Mouse (Mus musculus) left cerebral cortex, postnatal 36 days (tissue): ENCODE data around the gene Hipk3. TPM values are rescaled to one million over a fixed set of nuclear protein-coding genes. Genes with fewer than 3 reads are reported as not detected.

Experiments
- DNase-seq, 2 experiments: peaks; one replicate each; pipeline ENCODE4 v3.0.0; 2021 to 2022; ENCODE audit warnings: low spot score in 2 of 2, mixed read lengths in 1 of 2
- intact Hi-C: fragments of 180-260 bp; cut with DNase I; formaldehyde crosslinking; loops from one replicate; pipeline ENCODE4 v1.15.1; 2025
- total RNA-seq, 2 experiments: library from RNA; stranded (reverse); gene quantifications; 2 replicates each; pipeline ENCODE4 v1.2.3; 2021

Gene Hipk3
- total RNA-seq, 2 experiments from 2014 or later, result 88.0 to 94.2 TPM

DNA sequence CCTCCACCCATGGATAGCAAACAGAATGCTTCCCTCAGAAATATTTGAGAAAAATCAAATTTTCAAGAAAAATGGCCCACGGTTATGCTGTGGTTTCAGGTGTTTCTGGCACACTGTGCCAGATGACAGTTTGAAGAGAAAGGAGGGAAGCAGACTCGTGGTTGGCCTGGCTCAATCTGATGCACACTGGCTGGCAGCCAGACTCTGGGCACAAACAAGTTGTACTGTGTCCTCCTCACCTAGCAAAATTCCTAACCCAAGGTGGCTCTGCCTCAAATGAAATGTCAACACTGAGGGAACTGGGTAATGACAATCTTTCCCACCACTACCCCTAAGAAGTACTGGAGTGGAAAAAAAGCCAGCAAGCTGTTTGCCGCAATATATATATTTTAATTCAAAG is 68.1 kb downstream of the Hipk3 start:
- intact Hi-C loops, result loop anchor here (10.0 kb wide), 1 partner anchor 391 kb away; no protein-coding TSS in a partner anchor
- no peak for DNase-seq

DNA sequence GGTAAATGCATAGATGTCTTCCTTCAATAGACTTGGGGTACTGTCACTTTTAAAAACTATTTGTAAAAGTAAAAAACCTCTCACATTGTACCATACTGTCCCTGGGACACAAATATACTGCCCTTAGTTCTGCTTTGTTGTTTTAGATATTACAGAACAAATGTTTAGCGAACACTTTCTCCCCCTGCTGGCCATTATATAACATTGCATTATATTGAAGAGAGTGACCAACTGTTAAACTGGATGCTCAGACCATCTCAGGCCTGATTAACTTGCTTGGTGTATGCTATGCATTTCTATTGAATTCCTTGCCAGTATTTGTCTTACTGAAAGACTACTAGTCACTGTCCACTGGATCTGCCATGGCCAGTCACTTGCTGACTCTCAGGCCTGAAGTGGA is 72.0 kb downstream of the Hipk3 start:
- DNase-seq, result no peak
- intact Hi-C loops, result loop anchor here (2.0 to 10.0 kb wide), 2 partner anchors 287 to 387 kb away; no protein-coding TSS in a partner anchor

DNA sequence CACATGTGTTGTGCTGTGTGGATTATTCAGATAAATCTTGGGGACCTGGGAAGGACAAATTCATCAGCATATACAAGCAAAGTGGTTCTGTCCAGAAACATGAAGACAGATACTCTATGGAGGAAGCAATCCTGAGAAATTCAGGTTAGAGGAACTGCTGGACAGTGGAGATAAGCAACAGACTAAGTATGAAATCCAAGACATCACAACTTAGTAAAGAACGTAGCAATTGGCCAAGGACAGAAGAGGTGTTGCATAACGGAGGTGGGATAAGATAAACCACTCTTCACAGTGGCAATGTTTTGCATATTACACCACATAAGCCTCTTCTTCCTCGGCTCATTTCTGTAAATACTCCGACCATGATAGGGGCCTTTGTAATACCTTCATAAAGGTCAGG is 73.4 kb downstream of the Hipk3 start:
- no peak for DNase-seq
- intact Hi-C loops, result loop anchor here (10.0 kb wide), 1 partner anchor 386 kb away; no protein-coding TSS in a partner anchor

DNA sequence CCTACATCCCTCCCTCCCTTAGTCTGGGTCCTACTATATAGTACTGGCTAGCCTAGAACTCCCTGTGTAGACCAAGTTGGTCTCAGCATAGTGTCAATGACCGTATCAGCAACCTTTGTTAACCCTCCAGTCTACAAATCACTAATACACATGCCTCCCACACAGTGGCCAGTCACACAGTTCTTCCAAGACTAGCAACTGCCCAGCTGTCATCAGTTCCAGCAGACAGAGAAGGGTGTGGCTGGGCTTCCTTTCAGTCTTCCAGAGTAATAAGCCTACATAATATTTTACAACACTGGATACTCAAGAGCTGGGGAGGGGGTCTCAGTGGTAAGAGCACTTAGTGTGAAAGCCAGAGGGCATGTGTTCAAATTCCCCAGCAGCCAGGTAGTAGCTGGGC is 74.2 kb downstream of the Hipk3 start:
- intact Hi-C loops, result loop anchor here (10.0 kb wide), 1 partner anchor 385 kb away; no protein-coding TSS in a partner anchor
- no peak for DNase-seq

DNA sequence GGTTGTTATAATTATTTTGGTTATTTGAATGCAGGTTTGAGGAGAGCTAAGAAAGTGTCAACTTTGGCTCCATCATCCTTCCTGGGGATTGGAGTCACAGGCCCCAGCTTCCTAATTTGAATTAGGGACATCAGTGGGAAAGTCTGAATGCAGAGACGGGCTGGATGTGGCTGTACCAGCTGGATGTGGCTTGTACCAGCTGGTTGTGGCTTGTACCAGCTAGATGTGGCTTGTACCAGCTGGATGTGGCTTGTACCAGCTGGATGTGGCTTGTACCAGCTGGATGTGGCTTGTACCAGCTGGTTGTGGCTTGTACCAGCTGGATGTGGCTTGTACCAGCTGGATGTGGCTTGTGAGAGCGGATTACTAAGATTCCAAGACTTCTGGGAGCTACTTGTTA is 74.8 kb downstream of the Hipk3 start:
- intact Hi-C loops, result no loop called here
- DNase-seq, result no peak

DNA sequence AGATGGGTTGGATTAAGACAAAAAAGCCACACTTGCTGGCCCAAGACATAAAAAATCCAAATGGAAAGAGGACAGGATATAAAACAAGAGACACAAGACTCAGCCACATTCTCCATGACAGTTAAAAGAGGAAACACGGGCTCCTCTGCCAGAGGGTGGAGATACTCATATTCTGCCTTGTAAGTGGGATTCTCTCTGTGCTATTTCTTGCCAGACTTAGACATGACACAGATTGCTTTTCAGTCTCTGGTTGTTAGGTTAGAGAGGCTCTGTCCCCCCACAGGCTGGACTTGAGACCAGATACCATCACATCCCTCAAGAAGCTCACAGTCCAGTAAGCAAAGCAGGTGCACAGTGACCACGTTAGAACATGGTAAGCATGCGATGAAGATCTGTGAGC is 81.2 kb downstream of the Hipk3 start:
- DNase-seq, result no peak
- intact Hi-C loops, result no loop called here

DNA sequence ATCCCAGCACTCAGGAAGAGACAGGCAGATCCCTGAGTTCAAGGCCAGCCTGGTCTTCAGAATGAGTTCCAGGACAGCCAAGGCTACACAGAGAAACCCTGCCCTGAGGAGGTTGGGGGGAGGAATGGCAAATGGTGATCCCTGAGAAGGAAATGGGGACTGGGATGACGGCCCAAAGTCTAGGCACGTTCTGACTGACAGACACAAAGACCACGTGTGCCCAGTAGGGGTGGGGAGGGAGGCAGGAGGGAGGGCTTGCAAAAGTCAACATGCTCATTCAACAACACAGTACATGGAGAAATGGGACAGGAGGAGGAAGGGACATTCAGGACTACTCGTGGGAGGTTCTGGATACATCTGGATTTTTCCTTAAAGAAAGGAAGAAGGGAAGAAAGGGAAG is 81.8 kb downstream of the Hipk3 start:
- intact Hi-C loops, result no loop called here
- no peak for DNase-seq

DNA sequence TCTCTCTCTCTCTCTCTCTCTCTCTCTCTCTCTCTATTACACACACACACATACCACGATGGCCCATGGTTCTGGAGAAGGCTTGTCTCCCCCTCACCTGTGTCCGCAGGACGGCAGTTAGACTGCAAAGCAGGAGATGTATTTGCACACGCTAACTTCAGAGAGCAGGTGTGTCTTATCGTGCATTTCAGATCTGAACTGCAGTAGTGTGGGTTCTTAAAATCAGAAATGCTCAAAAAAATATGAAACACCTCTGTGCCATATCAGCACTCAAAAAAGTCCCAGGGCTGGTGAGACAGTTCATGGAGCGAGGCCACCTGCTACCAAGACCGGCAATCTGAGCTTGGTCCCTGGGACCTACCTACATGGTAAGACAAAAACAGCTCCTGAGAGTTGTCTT is 82.4 kb downstream of the Hipk3 start:
- intact Hi-C loops, result no loop called here
- DNase-seq, result no peak

DNA sequence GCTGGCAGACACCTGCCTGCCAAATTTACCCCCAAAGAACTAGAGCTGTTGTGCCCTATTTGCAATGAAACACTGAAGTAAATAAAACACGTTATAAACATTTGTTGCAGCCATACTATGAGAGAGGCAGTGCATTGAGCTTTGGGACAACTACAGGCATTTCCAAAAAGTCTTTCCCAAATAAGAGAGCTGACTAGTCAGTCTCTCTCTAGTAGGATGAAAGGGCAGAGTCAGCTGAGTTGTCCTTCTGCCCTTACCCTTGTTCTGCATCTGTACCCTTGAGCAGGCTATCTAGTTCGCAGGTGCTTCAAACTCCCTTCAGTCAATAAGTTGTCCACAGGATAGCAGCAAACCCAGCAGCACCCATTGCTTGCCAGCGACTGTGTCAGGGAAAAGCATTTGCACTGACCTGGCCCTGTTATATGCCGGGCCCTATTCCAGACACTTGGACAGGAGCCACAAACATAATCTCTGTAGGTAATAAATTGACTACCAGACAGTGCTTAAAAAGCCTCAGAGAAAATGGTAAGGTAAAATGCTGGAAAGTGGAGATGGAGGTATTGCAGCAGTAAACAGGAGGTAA is 83.2 kb downstream of the Hipk3 start, which contains the start of gene D430041D05Rik:
Gene D430041D05Rik (minus strand): TSS at position 51 of the 583 bp plus-strand sequence.
- no peak for DNase-seq
- intact Hi-C loops, result no loop called here

DNA sequence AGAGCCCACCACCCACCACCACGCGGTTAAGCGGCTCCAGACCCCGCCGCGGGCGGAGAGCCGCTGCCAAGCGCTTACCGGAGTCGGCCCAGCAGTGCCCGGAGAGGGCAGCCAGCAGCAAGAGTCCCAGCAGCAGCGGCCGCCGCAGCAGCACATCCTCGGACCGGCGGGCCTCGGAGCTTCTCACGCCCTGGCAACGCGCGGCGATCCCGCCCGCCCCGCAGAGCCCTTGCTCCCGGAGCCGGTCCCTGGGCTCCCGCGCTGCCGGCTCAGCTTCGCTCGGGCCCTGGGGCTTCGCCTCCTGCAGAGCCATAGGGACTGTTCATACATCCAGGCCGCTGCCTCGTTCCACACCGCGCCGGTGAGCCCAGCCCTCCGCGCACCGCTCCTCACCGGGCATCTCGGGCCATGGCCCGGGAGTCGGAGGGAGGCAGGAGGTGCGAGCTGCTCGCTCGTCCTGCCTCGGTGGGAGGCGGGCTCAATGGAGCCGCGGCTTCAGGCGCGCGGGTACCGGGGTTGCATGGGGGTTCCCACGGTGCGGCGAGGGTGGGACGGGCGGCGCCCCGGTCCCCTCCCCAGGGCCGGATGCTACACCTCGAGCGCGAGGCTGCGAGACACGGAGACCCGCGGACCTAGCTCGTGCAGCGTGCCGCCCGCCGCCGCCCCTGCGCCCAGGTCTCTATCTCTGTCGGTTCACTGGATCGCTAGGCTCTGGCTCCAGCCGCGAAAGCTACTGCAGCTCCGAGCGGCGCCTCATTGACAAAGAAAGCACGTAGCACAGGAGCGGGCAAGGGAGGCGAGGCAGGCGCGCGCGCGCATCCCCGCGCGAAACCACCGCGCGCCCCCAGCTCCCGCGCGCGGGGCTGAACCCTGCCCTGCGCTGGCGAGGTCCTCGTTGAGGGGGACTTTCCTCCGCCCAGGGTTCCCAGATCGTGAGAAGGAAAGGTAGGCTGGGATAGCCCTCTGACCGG is 84.1 kb downstream of the Hipk3 start:
- intact Hi-C loops, result loop anchor here (5.0 kb wide), 1 partner anchor 73 kb away; no protein-coding TSS in a partner anchor
- DNase-seq, result peak; percentile 59 to 68

DNA sequence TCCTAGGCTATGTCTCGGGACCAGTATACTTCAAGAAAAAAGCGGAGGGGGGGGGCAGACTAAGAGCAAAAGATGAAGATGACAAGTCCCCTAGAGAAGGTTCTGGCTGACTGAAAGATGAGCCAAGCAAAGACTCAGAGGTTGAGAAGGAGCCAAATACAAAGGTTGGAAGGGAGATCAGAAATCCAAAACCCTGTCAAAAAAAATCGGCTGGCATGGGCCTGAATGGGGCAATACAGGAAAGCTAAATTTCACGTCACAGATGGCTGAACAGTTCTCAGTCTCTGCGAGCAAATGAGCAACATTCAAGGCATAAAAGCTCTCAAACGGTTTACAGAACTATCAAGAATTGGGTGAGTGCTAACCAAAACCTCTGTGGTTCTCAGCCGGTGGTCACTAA is 85.9 kb downstream of the Hipk3 start:
- no peak for DNase-seq
- intact Hi-C loops, result loop anchor here (5.0 kb wide), 1 partner anchor 71 kb away; no protein-coding TSS in a partner anchor

DNA sequence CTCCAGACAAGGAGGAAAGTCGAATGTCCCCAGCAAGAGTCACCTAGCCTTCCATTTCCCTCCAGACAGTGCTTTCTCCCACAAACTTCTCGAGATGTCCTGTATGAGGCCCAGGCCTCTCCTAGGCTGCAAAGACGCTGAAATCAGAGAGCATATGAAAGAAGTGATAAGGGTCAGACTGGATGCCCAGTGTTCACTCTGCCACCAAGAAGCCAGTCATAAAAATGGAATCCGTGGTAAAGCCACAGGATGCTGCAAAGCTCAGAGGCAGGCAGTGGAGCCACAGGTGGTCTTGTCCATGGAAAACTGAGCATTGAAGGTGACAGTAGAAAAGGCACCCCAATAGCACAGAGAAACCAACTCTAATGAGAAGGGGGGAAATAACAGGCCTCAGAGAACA is 86.3 kb downstream of the Hipk3 start:
- intact Hi-C loops, result loop anchor here (5.0 kb wide), 1 partner anchor 71 kb away; no protein-coding TSS in a partner anchor

DNA sequence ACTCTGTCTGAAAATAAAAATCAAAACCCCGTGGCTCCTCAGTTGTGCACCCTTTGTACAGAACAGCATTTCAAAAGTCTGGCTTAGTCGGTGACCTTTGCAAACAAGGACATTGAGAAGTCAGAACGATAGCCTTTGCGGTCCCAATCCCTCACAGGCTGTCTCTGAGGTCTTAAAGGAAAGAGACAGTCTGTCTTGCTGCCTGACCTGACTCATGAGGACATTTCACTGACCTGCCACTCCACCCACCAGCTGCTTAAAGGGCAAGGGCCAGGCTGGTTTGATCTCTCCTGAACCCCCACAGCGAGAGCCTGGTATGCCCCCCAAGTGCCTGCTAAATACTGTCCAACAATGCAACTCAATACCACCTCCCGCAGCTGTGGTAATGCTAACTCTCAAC is 90.2 kb downstream of the Hipk3 start:
- intact Hi-C loops, result no loop called here
- DNase-seq, result no peak

More for the DNA sequence above, 86.3 kb downstream of the Hipk3 start:
- DNase-seq, result no peak

DNA sequence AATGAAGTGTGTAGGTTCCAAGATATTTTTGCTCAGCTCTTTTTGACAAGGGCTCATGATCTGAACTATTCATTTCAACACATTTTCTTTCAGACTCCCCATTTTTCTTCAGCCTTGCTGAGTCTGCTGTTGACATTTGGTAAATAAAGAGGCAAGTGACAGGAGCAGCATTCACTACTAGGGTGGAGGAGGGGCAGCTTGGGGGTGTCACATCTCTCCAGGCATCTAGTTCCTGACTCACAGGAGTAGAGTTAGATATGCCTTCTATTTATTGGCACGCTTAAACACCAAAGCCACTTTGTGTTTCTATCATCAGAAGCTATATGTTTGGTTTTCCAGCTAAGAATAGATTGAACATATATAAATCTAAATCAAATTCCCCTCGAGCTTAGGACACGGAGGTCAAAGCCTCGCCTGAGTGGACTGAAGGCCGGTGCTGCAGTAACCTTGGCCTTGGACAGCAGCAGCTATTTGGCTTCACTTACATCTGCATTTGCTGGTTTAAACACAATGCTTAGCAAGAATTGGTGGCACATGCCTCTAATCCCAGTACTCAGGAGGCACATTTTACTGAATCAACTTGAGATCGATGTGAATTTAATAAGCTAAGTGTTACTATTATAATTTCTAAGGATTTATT is 95.5 kb downstream of the Hipk3 start:
- intact Hi-C loops, result no loop called here
- DNase-seq, result no peak

DNA sequence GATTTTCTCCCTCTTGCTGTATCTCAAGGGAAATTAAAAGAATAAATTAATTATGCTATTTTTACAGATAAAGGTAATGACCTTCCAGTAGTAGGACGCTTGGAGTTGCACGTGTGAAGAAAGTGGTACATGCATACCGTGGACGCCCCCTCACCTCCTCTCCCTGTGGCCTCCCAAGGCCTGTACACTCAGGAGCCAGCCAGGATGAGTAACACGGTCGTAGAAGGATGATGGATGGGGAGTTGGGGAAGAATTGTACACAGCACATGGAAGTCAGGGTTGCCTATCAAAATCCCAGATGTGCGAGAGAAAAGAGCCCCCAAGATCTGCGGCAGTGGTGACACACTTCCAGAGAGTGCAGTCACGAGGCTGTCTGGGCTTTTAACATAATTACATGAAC is 98.3 kb downstream of the Hipk3 start:
- intact Hi-C loops, result no loop called here
- DNase-seq, result no peak

DNA sequence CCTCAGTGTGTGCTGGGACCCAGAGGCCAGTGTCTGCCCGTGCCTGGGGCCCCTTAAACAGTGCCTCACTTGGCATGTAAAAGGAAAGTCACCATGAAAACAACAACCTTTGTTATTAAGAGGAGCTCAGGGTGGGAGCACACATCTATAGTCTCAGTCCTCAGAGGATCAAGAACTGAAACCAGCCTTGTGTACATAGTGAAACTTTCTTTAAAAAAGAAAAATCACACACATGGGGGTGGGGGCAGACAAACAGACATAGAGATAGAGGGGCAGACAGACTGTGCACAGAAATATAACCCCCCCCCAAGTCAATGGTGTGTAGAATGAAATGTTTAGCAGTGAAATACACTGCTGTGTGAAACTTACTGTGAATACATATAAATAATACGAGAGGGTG is 99.5 kb downstream of the Hipk3 start:
- no peak for DNase-seq
- intact Hi-C loops, result no loop called here

DNA sequence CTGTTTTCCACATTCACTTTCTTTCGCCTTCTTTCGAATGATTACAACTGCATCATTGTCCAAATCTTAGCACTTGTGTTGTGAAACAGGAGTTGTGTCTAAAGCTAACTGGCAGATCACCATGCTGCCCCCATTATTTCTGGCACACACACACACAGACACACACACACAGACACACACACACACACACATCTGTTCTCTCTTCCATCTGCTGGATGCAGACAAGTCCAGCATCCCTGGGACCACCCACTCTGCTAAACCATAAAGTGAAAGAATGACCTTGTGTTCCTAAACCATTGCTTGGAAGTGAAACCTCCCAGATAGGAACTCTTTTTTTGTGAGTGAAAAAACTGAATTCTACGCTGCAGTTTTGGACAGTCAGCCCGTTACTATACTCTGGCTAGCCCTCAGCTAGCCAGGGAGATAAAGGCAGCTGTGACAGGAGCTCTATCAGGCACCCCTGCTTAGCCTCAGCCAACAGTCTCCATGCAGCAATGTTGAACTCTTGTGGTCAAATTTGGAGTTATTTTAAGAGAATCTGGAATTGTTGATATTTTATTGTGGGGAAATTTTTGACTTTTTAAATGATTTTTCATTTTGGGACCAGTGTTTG is 101.4 kb downstream of the Hipk3 start:
- DNase-seq, result no peak
- intact Hi-C loops, result no loop called here

DNA sequence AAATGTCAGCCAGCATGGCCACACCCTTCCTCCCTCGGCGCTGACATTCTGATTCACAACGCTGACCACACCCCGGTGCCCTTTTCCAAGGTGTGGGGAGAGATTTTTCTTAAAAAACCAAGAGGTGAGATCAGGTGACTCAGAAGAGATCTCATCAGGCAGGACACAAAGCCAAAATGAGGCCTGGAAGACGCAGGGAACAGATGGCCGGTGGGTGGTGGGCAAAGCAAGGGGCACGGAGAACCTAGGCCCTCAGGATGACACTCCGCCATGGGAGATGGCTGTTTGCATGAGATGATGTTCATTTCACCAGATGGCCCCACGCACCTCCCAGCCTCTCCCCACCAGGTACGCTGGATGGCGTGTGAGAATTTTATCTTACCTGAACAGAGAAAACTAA is 105.0 kb downstream of the Hipk3 start:
- no peak for DNase-seq
- intact Hi-C loops, result no loop called here

DNA sequence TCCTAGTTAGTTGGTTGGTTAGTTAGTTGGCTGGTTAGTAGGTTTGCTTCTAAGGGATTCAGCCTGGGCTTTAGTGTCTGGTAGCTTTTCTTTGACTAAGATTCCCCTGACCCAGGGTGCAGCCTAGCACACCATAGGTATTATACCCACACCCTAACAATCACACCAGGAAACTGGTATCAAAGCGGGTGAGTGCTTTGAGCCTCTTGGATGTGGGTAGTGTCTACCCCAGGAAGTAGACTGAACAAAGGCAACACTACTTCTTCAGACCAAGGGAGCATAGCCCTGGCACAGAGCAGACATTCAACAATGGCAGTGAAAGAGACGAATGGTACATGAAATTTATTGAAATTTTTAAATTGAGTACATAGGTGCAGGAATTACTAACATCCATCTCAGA is 108.3 kb downstream of the Hipk3 start:
- DNase-seq, result no peak
- intact Hi-C loops, result no loop called here

DNA sequence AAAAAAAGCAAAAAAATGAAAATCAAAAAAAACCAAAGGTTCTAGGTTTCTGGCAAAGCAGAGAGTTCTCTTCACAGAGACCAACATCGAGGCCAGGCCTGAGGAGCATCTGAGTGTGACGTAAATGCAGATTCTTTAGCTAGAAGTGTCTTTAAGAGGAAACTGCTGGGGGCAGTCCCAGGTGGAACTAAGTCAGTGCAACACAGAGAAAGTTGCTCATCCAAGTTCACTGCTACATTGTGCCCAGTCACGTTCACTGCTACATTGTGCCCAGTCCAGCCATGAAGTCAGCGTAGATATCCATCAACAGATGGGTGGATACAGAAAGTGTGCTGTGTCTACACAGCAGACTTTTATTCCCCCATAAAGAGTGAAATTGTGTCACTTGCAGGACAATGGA is 110.7 kb downstream of the Hipk3 start:
- no peak for DNase-seq
- intact Hi-C loops, result no loop called here
